Mouse (Mus musculus): Measurements from ENCODE around the gene BC035947.

Gene BC035947

DNA sequence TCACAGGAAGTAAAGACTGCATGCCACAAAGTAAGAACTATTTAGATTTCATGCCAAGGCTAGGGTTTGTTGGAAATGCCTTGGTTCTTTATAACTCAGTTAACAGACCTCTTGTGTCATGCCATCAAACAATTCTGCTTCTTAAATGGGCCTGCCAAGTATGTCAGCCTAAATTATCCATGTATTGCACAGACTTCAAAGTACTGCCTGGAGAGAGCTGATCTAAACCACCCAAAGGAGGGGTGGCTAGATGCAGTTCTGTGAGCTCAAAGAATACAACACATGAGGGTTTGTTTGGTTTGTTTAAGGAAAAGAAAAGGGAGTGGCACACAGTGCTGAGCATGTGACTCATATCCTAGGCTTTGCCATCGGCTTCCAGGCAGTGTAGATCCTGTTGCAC is 63.9 kb downstream of the BC035947 start:
- no peak for TF ChIP-seq GATA4 (IDR thresholded peaks at IDR 0.05; ENCODE audit: insufficient replicate concordance, low read length)

Measured in liver, adult (tissue).